Mouse (Mus musculus) hindlimb bud, embryonic 11.5 days (tissue): ENCODE data around the gene Pkd1.

ENCODE experiments used
- DNase-seq: peaks from one replicate; pipeline ENCODE4 v3.0.0-alpha.2; 2012; ENCODE audit warnings: low read depth, low spot score; ENCODE audit errors: extremely low spot score

The Pkd1 gene

GRCm38 (mm10) chr17:24532045-24532444, 17.6 kb upstream of the Pkd1 start:
- no peak for DNase-seq

- no peak for DNase-seq
Observed at GRCm38 (mm10) chr17:24533099-24533992, 16.3 kb upstream of the Pkd1 start.

DNA sequence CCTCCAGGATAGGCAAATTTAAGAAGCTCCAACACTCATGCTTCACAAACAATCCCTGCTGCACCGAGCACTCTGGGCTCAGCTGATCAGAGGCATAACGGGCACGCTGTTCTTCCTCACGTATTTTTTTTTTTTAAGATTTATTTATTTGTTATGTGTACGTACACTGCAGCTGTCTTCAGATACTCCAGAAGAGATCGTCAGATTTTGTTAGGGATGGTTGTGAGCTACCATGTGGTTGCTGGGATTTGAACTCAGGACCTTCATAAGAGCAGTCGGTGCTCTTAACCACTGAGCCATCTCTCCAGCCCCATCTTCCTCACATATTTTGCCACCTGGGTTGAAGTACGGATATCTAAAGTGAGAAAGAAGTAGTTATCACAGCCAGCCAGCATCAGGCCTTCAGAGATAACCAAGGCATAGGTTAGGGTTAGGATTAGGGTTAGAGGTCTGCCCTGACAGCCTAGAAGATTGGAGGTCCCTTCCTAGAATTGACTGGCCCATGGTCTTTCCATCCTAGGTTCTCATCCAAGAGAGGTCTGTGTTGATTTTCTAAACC, 15.4 kb upstream of the Pkd1 start, which contains the start of gene Rab26:
Gene Rab26 (minus strand): TSS at position 51 of the 559 bp plus-strand sequence.
- DNase-seq = no peak

DNA sequence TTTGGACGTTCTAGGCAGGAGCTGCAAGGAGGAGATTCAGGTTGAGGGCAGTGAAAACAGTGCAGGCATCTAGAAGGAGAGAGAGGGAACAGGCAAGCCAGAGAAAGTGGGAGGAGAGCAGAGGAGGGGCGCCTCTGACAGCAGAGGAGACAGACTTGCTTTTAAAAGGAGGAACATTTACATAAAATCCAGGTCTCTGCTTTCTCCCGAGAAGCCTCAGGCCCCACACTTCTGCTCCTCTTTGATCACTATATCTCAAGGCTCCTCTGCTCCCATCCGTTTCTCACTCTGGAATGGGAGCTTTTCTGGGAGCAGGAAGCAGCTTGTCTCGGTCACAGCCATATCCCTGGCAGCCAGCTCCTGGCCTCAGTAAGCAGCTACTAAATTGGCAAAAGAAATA, 14.3 kb upstream of the Pkd1 start:
- no peak for DNase-seq

DNA sequence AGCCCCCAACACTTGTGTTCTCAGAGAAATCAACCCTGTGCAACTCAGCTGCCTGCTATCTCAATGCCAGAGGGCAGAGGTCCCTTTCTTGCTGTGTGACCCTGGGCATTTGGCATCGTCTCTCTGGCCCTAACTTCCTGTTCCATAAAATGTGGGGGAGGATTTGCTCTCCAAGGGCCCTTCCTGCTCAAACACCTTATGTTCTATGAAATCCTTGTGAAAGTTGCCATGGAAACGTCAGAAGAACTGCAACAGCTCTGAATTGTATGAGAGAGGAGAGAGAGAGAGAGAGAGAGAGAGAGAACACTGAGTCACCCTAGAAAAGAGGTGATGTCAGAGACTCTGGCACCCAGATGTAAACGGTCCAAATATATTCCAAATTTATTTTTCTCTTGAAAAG, 12.1 kb upstream of the Pkd1 start:
- no peak for DNase-seq

DNA sequence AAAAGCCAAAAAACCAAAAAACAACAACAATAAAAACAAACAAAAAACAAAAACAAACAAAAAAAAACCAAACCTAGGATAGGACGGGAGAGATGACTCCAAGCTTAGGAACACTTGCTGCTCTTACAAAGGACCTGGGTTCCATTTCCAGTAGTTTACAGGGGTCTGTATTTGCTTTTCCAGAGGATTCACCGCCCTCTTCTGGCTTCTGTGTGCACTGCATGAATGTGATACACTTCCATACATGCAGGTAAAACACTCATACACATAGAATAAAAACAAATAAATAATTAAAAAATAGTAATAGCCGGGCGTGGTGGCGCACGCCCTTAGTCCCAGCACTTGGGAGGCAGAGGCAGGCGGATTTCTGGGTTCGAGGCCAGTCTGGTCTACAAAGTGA, 10.7 kb upstream of the Pkd1 start:
- no peak for DNase-seq

DNA sequence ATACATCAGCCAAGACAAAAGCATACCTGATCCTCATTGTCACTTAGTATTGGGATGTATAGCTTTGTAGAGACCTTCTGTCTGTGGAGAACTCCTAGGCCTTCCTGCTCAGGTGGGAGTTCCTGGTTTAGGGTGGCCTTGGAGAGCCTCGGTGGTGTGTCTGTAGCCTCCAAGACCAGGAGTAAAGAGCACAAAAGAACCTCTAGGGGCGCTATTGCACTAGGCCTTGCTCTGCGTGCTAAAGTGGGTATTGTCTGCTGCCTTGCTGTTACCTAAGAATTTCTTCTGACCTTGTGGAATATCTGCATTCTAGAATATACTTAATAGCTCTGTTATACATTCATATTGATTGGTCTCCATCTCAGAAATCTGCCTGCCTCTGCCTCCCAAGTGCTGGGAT, 9.3 kb upstream of the Pkd1 start:
- no peak for DNase-seq

- no peak for DNase-seq
Observed at GRCm38 (mm10) chr17:24544613-24545012, 5.0 kb upstream of the Pkd1 start.

DNA sequence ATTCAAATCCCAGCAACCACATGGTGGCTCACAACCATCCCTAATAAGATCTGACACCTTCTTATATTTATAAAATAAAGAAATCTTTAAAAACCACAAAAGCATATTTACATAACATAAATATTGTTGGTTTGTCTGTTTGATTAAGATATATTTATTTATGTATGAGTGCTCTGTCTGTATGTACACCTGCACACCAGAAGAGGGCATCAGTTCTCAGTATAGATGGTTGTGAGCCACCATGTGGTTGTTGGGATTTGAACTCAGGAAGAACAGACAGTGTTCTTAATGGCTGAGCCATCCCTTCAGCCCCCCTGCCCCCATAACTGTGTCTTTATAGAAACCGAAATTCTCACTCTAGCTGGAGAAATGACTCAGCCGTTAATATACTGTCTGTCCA, 4.4 kb upstream of the Pkd1 start:
- DNase-seq = no peak

DNA sequence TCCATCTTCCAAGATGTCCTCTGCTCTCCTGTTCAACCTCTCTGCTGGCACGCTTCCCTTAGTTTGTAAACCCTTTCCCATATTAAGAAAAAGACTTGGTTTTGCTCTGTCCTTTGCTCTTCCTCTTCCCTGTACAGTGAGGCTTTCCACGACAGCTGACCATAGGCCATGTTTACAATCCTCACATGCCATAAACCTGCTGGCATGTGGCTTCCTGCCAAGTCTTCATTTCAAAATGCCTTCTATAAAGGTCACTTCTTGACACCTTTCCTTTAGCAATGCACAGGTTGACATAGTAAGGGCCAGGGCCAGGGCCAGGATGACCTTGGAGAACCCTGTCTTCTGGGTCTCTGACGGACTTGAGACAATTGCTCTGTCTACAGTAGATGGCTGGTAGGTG, 3.4 kb upstream of the Pkd1 start:
- DNase-seq = no peak

- no peak for DNase-seq
Observed at GRCm38 (mm10) chr17:24548435-24548834, 1.2 kb upstream of the Pkd1 start.

DNA sequence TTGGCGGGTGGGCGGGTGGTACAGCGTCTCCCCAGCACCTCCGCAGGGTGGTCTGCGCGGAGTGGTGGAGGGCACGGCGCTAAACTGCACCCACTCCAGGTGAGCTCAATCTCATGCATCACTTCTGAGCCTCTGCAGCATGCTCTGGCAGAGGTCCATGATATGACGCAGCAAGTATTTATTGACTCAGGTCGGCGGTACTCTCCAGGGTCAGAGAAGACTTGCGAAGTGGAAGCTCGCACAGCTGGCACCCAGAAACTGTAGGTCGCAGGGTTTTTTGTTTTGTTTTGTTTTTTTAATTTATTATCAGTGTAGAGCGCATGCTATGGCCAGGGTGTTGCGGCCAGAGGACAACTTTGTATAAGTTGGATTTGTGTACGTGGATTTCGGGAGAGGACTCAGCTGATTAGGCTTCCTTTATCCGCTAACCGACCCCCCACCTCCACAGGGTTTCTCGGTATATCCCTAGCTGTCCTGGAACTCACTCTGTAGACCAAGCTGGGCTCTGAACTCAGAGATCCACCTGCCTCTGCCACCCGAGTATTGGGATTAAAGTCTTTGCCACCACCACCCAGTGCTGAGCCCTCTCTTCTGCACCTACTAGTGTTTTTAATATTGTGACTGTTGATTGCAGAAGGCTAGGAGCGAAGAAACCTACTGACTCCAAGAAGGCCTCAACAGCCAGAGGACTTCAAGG, 565 bp upstream of the Pkd1 start:
- no peak for DNase-seq

DNA sequence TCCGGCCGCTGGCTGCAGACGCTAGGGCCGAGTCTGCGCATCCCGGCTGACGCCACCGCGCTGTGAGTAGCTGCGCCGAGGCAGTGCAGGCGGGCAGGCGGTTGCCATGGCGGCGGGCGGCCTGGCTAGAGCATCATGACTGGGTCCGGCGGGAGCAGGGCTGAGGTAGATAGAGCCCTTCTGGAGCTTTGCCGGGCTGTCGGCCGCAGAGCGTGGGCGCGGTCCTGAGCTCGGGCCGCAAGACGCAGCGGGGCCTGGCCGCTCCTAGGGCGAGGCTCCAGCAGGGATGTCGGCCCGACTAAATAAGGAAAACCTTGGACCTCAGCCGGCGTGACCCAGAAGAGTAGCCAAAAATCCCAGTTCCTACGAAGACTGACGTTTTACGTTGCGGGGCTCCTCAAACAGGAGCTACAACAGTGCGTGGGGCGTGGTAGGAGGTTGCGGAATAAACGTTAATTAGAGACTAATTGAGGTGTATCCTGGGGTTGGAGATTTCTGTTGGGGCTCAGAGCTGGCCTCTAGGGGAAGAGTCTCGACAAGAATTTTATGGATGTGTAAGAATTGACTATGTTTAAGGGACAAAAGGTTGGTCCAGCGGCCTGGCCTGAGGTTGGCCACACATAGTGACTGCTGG, 899 bp downstream of the Pkd1 start:
- DNase-seq = no peak

GRCm38 (mm10) chr17:24551050-24551444, 1.4 kb downstream of the Pkd1 start:
- no peak for DNase-seq

- DNase-seq = no peak
Observed at GRCm38 (mm10) chr17:24557091-24557490, 7.5 kb downstream of the Pkd1 start.

DNA sequence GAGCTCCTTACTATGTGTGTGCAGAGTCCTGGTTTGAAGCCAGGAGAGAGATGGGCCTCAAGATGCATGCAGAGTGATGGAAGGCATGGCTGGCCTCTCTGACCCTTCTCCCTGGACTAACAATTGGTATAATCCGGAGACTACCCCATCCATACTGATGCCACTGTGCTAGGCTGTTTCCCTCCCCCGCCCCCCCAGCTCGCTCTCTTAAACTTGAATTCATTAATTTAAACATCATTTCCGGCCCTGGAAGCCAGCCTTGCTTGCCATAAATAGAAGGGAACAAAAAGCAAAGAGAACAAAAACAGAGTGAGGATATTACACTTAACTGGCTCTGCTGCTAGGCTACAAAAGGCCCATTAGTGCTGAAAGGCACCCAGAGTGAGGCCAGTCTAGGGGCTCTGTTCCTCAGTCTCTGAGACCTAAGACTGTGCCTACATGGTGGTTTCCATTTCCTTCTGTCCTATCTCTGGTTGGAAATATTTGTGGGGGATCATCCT, 9.0 kb downstream of the Pkd1 start:
- no peak for DNase-seq

DNA sequence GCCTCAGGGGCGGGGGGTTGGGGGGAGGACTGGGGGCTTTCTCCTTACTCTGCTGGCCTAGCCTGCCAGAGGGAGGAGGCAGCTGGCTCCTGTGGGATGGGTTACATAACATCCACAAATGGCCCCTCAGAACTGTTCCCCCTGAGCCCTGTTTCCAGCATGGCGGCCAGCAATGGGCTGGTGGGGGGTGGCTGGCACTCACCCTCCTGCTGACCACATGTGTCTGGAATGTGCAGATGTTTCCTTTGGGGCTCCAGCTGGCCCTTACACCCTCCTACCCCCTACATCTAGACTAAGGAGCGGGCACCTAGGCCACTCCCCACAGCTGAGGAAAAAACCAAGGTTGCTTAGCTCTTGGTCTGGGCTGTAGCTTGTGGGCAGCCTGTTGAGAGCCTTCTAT, 9.5 kb downstream of the Pkd1 start:
- no peak for DNase-seq

GRCm38 (mm10) chr17:24560301-24561028, 10.8 kb downstream of the Pkd1 start:
- no peak for DNase-seq

DNA sequence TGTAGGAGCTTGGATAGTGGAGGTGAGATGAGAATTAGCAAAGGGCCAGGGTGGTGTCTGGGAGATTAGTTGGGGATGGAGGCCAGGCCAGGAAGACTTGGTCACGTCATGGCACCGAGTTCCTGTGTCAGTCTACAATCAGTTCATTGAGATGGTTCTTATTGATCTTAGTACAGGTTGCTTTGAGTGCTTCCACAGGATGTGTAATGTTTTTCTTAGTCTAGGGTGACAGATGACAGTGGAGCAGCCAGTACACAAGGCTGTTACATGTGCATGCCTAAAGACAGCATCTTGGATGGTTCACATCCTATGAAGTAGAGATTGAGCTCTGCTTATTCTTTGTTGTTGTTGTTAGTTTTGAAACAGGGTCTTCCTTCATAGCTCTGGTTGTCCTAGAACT, 12.0 kb downstream of the Pkd1 start:
- DNase-seq = no peak

DNA sequence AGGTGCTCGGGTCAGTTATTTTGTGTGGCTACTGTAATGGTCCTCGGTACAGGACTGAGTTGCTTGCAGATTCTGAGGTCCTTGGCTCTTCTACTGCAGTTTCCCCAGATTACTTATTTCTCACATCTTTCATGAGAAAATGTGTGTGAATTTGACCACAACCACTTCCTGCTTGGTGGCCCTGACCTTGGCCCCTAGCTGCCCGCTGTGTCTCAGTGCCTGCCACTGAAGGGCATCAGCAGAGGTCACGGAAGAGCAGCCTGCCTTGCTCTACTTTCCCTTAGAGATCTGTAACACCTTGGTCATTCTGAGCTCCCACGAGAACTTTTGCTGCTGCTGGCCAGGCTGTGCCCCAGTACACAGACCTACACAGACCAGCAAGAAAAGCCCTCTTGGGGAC, 14.0 kb downstream of the Pkd1 start:
- no peak for DNase-seq

DNA sequence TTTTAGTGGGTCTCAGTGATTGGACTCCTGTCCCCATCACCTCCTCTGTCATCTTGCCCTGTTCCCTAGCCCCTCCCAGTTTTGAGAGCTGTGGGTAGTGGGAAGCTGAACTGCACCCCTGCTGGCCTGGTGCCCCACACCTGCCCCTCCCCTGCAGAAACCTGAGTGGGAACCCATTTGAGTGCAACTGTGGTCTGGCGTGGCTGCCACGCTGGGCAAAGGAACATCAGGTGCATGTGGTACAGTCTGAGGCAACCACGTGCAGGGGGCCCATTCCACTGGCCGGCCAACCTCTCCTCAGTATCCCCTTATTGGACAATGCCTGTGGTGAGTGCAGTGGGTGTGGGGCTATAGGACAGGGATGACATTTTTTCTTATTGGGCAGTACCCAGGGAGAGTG, 14.8 kb downstream of the Pkd1 start:
- DNase-seq = no peak
